In the genomic region with DNA sequence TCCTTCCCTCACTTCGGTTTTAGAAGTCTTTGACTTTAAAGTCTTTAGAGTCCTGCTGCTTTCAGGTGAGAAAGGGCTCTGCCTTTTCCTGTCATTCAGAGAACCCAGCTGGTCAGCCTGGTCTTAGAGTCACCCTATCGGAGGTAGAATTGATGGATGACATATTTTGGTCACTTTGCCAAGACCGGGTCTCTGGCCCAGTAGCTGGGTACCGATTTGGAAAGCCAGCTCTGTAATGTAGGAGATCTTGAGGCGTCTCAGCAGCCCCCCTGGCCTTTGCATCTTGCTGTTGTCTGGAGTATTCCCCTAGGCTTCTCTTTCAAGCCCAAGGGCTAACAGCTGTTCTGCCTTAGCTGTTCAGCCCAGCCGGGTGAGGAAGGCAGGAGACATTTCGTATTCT, we compare ENCODE assay signal across 8 mouse cellular contexts. TPM values are rescaled to one million over a fixed set of nuclear protein-coding genes. Genes with fewer than 3 reads are reported as not detected.
A peak's percentile ranks its signal among the peaks of the same experiment; 100 is the strongest.
DNase-seq lines count a peak whose midpoint lies in the region; ATAC-seq and TF ChIP-seq lines count a peak whose summit lies in the region.

No protein-coding gene starts in this region.

- no peak for ATAC-seq in heart, postnatal 0 days (ENCODE audit: insufficient read depth, low read depth)
- ATAC-seq in liver, embryonic 14.5 days (ENCODE audit: insufficient read depth), result no peak

- peak overlapping the region; percentile 13; the same call in 1 of the 2 replicates for H3K27ac ChIP-seq in kidney, adult 2 months (ENCODE audit: insufficient read depth, low read depth, low read length)
- peak overlapping the region; percentile 71 for H3K27ac ChIP-seq in cerebellum, adult 2 months (ENCODE audit: insufficient read depth, low read length)
- H3K27ac ChIP-seq in heart, postnatal 0 days (ENCODE audit: low read depth), result no peak overlapping the region
- no peak overlapping the region for H3K27ac ChIP-seq in liver, embryonic 14.5 days

- no peaks in the 10 kb centered on the region for H3K36me3 ChIP-seq in kidney, adult 2 months (ENCODE audit: control insufficient read depth, insufficient read depth, low read length)
- H3K36me3 ChIP-seq in heart, postnatal 0 days (replicated peaks; ENCODE audit: control insufficient read depth, insufficient read depth, low read length), result no peaks in the 10 kb centered on the region
- H3K36me3 ChIP-seq in liver, embryonic 14.5 days (replicated peaks; ENCODE audit: control insufficient read depth, insufficient read depth, low read depth), result no peaks in the 10 kb centered on the region

- H3K4me1 ChIP-seq in kidney, adult 2 months (ENCODE audit: control insufficient read depth, insufficient read depth, low read length), result peaks cover under 1% of the 10 kb centered on the region; the same call in 1 of the 2 replicates
- H3K4me1 ChIP-seq in cerebellum, adult 2 months (ENCODE audit: control insufficient read depth, insufficient read depth, low read length), result peaks cover 8% of the 10 kb centered on the region
- peaks cover 8% of the 10 kb centered on the region; the same call in 1 of the 2 replicates for H3K4me1 ChIP-seq in heart, postnatal 0 days (ENCODE audit: control insufficient read depth, insufficient read depth)
- H3K4me1 ChIP-seq in liver, embryonic 14.5 days (replicated peaks; ENCODE audit: control insufficient read depth in 2 of 2, insufficient read depth in 2 of 2, low read length in 1 of 2), result peaks cover 3 to 10% of the 10 kb centered on the region in 2 experiments

- no peak for TF ChIP-seq CTCF in kidney, adult 2 months (conservative IDR thresholded peaks at IDR 0.05; ENCODE audit: insufficient read depth, insufficient read length, low read depth, low read length)
- no peak for TF ChIP-seq CTCF in cerebellum, adult 2 months (IDR thresholded peaks at IDR 0.05; ENCODE audit: borderline replicate concordance, insufficient read depth, low read depth, low read length)
- no peak for TF ChIP-seq CTCF in heart, postnatal 0 days (IDR thresholded peaks at IDR 0.05; ENCODE audit: low read depth)
- no peak for TF ChIP-seq CTCF in liver, embryonic 14.5 days (IDR thresholded peaks at IDR 0.05; ENCODE audit: low read depth)

- no peak for TF ChIP-seq POLR2A in kidney, adult 2 months (IDR thresholded peaks at IDR 0.05; ENCODE audit: low read depth, low read length)
- TF ChIP-seq POLR2A in cerebellum, adult 2 months (IDR thresholded peaks at IDR 0.05; ENCODE audit: borderline replicate concordance, insufficient read depth, low read length), result no peak

- H3K27me3 ChIP-seq in kidney, adult 2 months (replicated peaks; ENCODE audit: control insufficient read depth, insufficient read depth, low read length), result no peaks in the 10 kb centered on the region
- no peaks in the 10 kb centered on the region for H3K27me3 ChIP-seq in cerebellum, adult 2 months (ENCODE audit: control insufficient read depth, insufficient read depth, low read length)
- no peaks in the 10 kb centered on the region for H3K27me3 ChIP-seq in heart, postnatal 0 days (ENCODE audit: control insufficient read depth, insufficient read depth, low read length)
- no peaks in the 10 kb centered on the region for H3K27me3 ChIP-seq in liver, embryonic 14.5 days (ENCODE audit: control insufficient read depth, insufficient read depth, low read length)

- H3K9ac ChIP-seq in heart, postnatal 0 days (replicated peaks; ENCODE audit: low read depth, low read length), result peak overlapping the region; percentile 43
- H3K9ac ChIP-seq in liver, embryonic 14.5 days (replicated peaks), result peak overlapping the region; percentile 4; the same call in 1 of the 2 replicates

- DNase-seq in kidney, adult 2 months, result no peak
- DNase-seq in kidney, adult 8-10 months, result no peak
- DNase-seq in cerebellum, adult 2 months, result peak; percentile 48 to 50
- DNase-seq in heart, postnatal 0 days (ENCODE audit: low spot score), result no peak
- no peak for DNase-seq in liver, embryonic 14.5 days (ENCODE audit: low read depth in 3 of 3, low spot score in 3 of 3)
- peak; percentile 8 to 10 for DNase-seq in thymus, postnatal 10 days (ENCODE audit: low spot score in 2 of 2)
- DNase-seq in ovary, adult 18-20 months (ENCODE audit: low spot score), result no peak
- no peak for DNase-seq in layer of hippocampus, postnatal 36 days

- 12% methylated on average over 7 of the region's 7 CpGs for WGBS in kidney, adult 2 months
- 5% methylated on average over 7 of the region's 7 CpGs for WGBS in cerebellum, adult 2 months
- WGBS in heart, postnatal 0 days, result 16% methylated on average over 7 of the region's 7 CpGs
- WGBS in liver, embryonic 14.5 days (ENCODE audit: insufficient replicate concordance), result 7% methylated on average over 7 of the region's 7 CpGs

- H3K4me3 ChIP-seq in kidney, adult 2 months (ENCODE audit: insufficient read depth, low read depth, low read length), result peak overlapping the region; percentile 63
- peak overlapping the region; percentile 75 for H3K4me3 ChIP-seq in cerebellum, adult 2 months (replicated peaks; ENCODE audit: insufficient read depth, low read depth, low read length)
- H3K4me3 ChIP-seq in heart, postnatal 0 days (ENCODE audit: low read depth, low read length), result peak overlapping the region; percentile 52
- peak overlapping the region; percentile 53 to 59 for H3K4me3 ChIP-seq in liver, embryonic 14.5 days (ENCODE audit: insufficient read depth in 1 of 2, low read depth in 2 of 2, low read length in 2 of 2)

- H3K9me3 ChIP-seq in heart, postnatal 0 days (replicated peaks; ENCODE audit: control insufficient read depth, low read length), result no peaks in the 10 kb centered on the region
- no peaks in the 10 kb centered on the region for H3K9me3 ChIP-seq in liver, embryonic 14.5 days (ENCODE audit: control insufficient read depth, low read length)

- H3K4me2 ChIP-seq in heart, postnatal 0 days (ENCODE audit: low read depth, low read length), result peak overlapping the region; percentile 92
- H3K4me2 ChIP-seq in liver, embryonic 14.5 days (ENCODE audit: low read depth), result peak overlapping the region; percentile 66

- TF ChIP-seq EP300 in heart, postnatal 0 days (IDR thresholded peaks at IDR 0.05; ENCODE audit: low read depth), result no peak
- TF ChIP-seq EP300 in liver, embryonic 14.5 days (IDR thresholded peaks at IDR 0.05; ENCODE audit: low read depth), result no peak

RNA-seq across cellular contexts. Expression of a gene that starts 0.6 kb away (rescaled TPM):
- 8.0 and 9.4 TPM in 2 replicates for polyA plus RNA-seq in kidney, adult 2 months (2012; rRNA removed)
- polyA plus RNA-seq in cerebellum, adult 2 months (2012; rRNA removed), result 12.7 and 13.5 TPM in 2 replicates
- total RNA-seq in heart, postnatal 0 days (2014; rRNA removed; ENCODE audit: low replicate concordance), result 3.1 and 4.0 TPM in 2 replicates
- polyA plus RNA-seq in heart, postnatal 0 days (2015; fragmentation: Nextera tagmentation; extraction: Ambion mirVana), result 1.7 and 2.7 TPM in 2 replicates
- polyA plus RNA-seq in liver, embryonic 14.5 days (2012; rRNA removed), result 1.8 and 2.8 TPM in 2 replicates
- 1.6 and 1.7 TPM in 2 replicates for polyA plus RNA-seq in liver, embryonic 14.5 days (2014; fragmentation: Nextera tagmentation; extraction: Ambion mirVana)
- total RNA-seq in layer of hippocampus, postnatal 36 days (2021), result 10 to 100 TPM; 12.7 to 17.2 TPM

RNA-seq across cellular contexts. Expression of a gene that starts 5.0 kb away (rescaled TPM):
- 10.7 and 10.9 TPM in 2 replicates for polyA plus RNA-seq in kidney, adult 2 months (2012; rRNA removed)
- polyA plus RNA-seq in cerebellum, adult 2 months (2012; rRNA removed), result 23.9 and 26.0 TPM in 2 replicates
- total RNA-seq in heart, postnatal 0 days (2014; rRNA removed; ENCODE audit: low replicate concordance), result 3.0 and 8.8 TPM in 2 replicates
- 1.9 and 2.5 TPM in 2 replicates for polyA plus RNA-seq in heart, postnatal 0 days (2015; fragmentation: Nextera tagmentation; extraction: Ambion mirVana)
- polyA plus RNA-seq in liver, embryonic 14.5 days (2012; rRNA removed), result 3.4 and 4.3 TPM in 2 replicates
- 5.2 and 6.7 TPM in 2 replicates for polyA plus RNA-seq in liver, embryonic 14.5 days (2014; fragmentation: Nextera tagmentation; extraction: Ambion mirVana)
- 10 to 100 TPM; 12.5 to 15.1 TPM for total RNA-seq in layer of hippocampus, postnatal 36 days (2021)

RNA-seq across cellular contexts. Expression of a gene that starts 56.4 kb away (rescaled TPM):
- polyA plus RNA-seq in kidney, adult 2 months (2012; rRNA removed), result 0.07 and 0.19 TPM in 2 replicates
- polyA plus RNA-seq in cerebellum, adult 2 months (2012; rRNA removed), result 0.44 and 0.51 TPM in 2 replicates
- total RNA-seq in heart, postnatal 0 days (2014; rRNA removed; ENCODE audit: low replicate concordance), result not detected in 2 replicates
- not detected in 2 replicates for polyA plus RNA-seq in heart, postnatal 0 days (2015; fragmentation: Nextera tagmentation; extraction: Ambion mirVana)
- 0.05 and 0.08 TPM in 2 replicates for polyA plus RNA-seq in liver, embryonic 14.5 days (2012; rRNA removed)
- polyA plus RNA-seq in liver, embryonic 14.5 days (2014; fragmentation: Nextera tagmentation; extraction: Ambion mirVana), result not detected in 2 replicates
- 1 to 10 TPM; 6.4 to 8.1 TPM for total RNA-seq in layer of hippocampus, postnatal 36 days (2021)

RNA-seq across cellular contexts. Expression of a gene that starts 57.1 kb away (rescaled TPM):
- not detected in 2 replicates for polyA plus RNA-seq in kidney, adult 2 months (2012; rRNA removed)
- 0.17 TPM in 1 of 2 replicates, not detected in the other for polyA plus RNA-seq in cerebellum, adult 2 months (2012; rRNA removed)
- not detected in 2 replicates for total RNA-seq in heart, postnatal 0 days (2014; rRNA removed; ENCODE audit: low replicate concordance)
- not detected in 2 replicates for polyA plus RNA-seq in heart, postnatal 0 days (2015; fragmentation: Nextera tagmentation; extraction: Ambion mirVana)
- not detected in 2 replicates for polyA plus RNA-seq in liver, embryonic 14.5 days (2012; rRNA removed)
- not detected in 2 replicates for polyA plus RNA-seq in liver, embryonic 14.5 days (2014; fragmentation: Nextera tagmentation; extraction: Ambion mirVana)
- total RNA-seq in layer of hippocampus, postnatal 36 days (2021), result not detected

RNA-seq across cellular contexts. Expression of a gene that starts 60.0 kb away (rescaled TPM):
- 20.1 and 30.2 TPM in 2 replicates for polyA plus RNA-seq in kidney, adult 2 months (2012; rRNA removed)
- polyA plus RNA-seq in cerebellum, adult 2 months (2012; rRNA removed), result 76.8 and 77.2 TPM in 2 replicates
- 8.3 and 11.3 TPM in 2 replicates for total RNA-seq in heart, postnatal 0 days (2014; rRNA removed; ENCODE audit: low replicate concordance)
- 27.2 and 27.3 TPM in 2 replicates for polyA plus RNA-seq in heart, postnatal 0 days (2015; fragmentation: Nextera tagmentation; extraction: Ambion mirVana)
- 2.0 and 3.4 TPM in 2 replicates for polyA plus RNA-seq in liver, embryonic 14.5 days (2012; rRNA removed)
- polyA plus RNA-seq in liver, embryonic 14.5 days (2014; fragmentation: Nextera tagmentation; extraction: Ambion mirVana), result 7.8 and 8.1 TPM in 2 replicates
- 100 to 1,000 TPM; 160 to 172 TPM for total RNA-seq in layer of hippocampus, postnatal 36 days (2021)

Comparison
In these comparisons a context has a peak if more than half of its experiments do, and no peak if none do; other contexts are left out.
1. DNase-seq: peak in cerebellum, adult 2 months (2 of 2) and thymus, postnatal 10 days (2 of 2); none in kidney, adult 2 months (single experiment), kidney, adult 8-10 months (0 of 2), heart, postnatal 0 days (single experiment), liver, embryonic 14.5 days (0 of 3), ovary, adult 18-20 months (single experiment) and layer of hippocampus, postnatal 36 days (0 of 2).
2. H3K27ac ChIP-seq: peak in kidney, adult 2 months (single experiment) and cerebellum, adult 2 months (single experiment); none in heart, postnatal 0 days (single experiment) and liver, embryonic 14.5 days (single experiment).
3. Peak in every context shown above with its lines, with median percentiles within 50 percentile points of each other: H3K4me3 ChIP-seq.